Mouse (Mus musculus) lung, postnatal 0 days (tissue): ENCODE measurements at regions not wholly inside any gene's neighbourhood (a gene's known extent, or its start where the extent isn't known, plus 50 kb on each side); places are given as distances from the start of the nearest gene placed in this dataset.

ENCODE experiments used
- ATAC-seq: fragments of 200-750 bp; cut with Nextera tagmentation; 2 replicates; pipeline ENCODE4 v1.8.0; 2017; ENCODE audit warnings: moderate library complexity
- DNase-seq: peaks from one replicate; pipeline ENCODE4 v3.0.0-alpha.2; 2016; ENCODE audit warnings: low spot score
- H3K27ac ChIP-seq: fragments of 300-500 bp; sonication (generic); 2 replicates; pipeline ENCODE4 v1.5.1; 2014; ENCODE audit warnings: antibody characterized with exemption, mild to moderate bottlenecking, low read length, mixed read lengths
- H3K27me3 ChIP-seq: fragments of 300-500 bp; sonication (generic); replicated peaks from 2 replicates; pipeline ENCODE4 v1.6.1; 2014; ENCODE audit warnings: low read length, mixed read lengths; ENCODE audit not compliant: insufficient read depth
- H3K36me3 ChIP-seq: fragments of 300-500 bp; sonication (generic); 2 replicates; pipeline ENCODE4 v1.6.1; 2014; ENCODE audit warnings: low read length, mixed read lengths; ENCODE audit not compliant: insufficient read depth
- H3K4me1 ChIP-seq: fragments of 300-500 bp; sonication (generic); 2 replicates; pipeline ENCODE4 v1.6.1; 2014; ENCODE audit warnings: antibody characterized with exemption, low read depth, low read length, mixed read lengths; ENCODE audit not compliant: insufficient read depth
- H3K4me2 ChIP-seq: fragments of 300-500 bp; sonication (generic); replicated peaks from 2 replicates; pipeline ENCODE4 v1.6.1; 2014; ENCODE audit warnings: low read depth, mild to moderate bottlenecking, low read length, moderate library complexity, mixed read lengths
- H3K4me3 ChIP-seq: fragments of 300-500 bp; sonication (generic); 2 replicates; pipeline ENCODE4 v1.5.1; 2014; ENCODE audit warnings: low read depth, low read length
- H3K9ac ChIP-seq: fragments of 300-500 bp; sonication (generic); replicated peaks from 2 replicates; pipeline ENCODE4 v1.6.1; 2014; ENCODE audit warnings: low read depth, mild to moderate bottlenecking
- H3K9me3 ChIP-seq: fragments of 300-500 bp; sonication (generic); 2 replicates; pipeline ENCODE4 v1.6.1; 2016; ENCODE audit warnings: low read length, mixed read lengths
- CTCF ChIP-seq: IDR thresholded peaks from 2 replicates; pipeline ENCODE4 v1.5.1; 2016; ENCODE audit warnings: antibody characterized with exemption, mild to moderate bottlenecking
- EP300 ChIP-seq: IDR thresholded peaks from 2 replicates; pipeline ENCODE4 v1.6.1; 2016; ENCODE audit warnings: antibody characterized with exemption, mild to moderate bottlenecking, control low read depth
- WGBS: fragments of 180-500 bp; shearing (Covaris S2); extraction: QIAGEN DNeasy Blood & Tissue Kit; methylation state at CpG from one replicate; pipeline ENCODE4 v1.1.7; 2014; 5-methylcytosine and 5-hydroxymethylcytosine counted together

GRCm38 (mm10) chr2:134126988-134127387, 427.2 kb downstream of the Hao1 start:
- 67% methylated on average over 1 of the region's 1 CpGs for WGBS
- H3K4me1 ChIP-seq, result no peaks in the 10 kb centered on the region
- no peak overlapping the region for H3K9ac ChIP-seq
- ATAC-seq (no peak), DNase-seq (no peak)
- TF ChIP-seq CTCF, result no peak
- no peaks in the 10 kb centered on the region for H3K9me3 ChIP-seq
- H3K27ac ChIP-seq, result no peak overlapping the region
- H3K4me3 ChIP-seq, result no peak overlapping the region
- no peaks in the 10 kb centered on the region for H3K36me3 ChIP-seq
- H3K27me3 ChIP-seq, result no peaks in the 10 kb centered on the region
- no peak overlapping the region for H3K4me2 ChIP-seq

GRCm38 (mm10) chr2:134107286-134107685, 446.9 kb downstream of the Hao1 start:
- H3K4me1 ChIP-seq, result no peaks in the 10 kb centered on the region
- no peak overlapping the region for H3K9ac ChIP-seq
- no peaks in the 10 kb centered on the region for H3K36me3 ChIP-seq
- H3K4me3 ChIP-seq, result no peak overlapping the region
- H3K27me3 ChIP-seq, result no peaks in the 10 kb centered on the region
- TF ChIP-seq CTCF (no peak), EP300 (no peak)
- no peaks in the 10 kb centered on the region for H3K9me3 ChIP-seq
- no peak overlapping the region for H3K4me2 ChIP-seq
- no peak for DNase-seq
- H3K27ac ChIP-seq, result no peak overlapping the region
- no peak for ATAC-seq

GRCm38 (mm10) chr2:134088374-134088773, 465.8 kb downstream of the Hao1 start:
- WGBS, result 68% methylated on average over 2 of the region's 2 CpGs
- ATAC-seq (no peak), DNase-seq (no peak)
- Histone ChIP-seq H3K4me2 (no peak overlapping the region), H3K36me3 (no peaks in the 10 kb centered on the region), H3K9me3 (no peaks in the 10 kb centered on the region), H3K27ac (no peak overlapping the region), H3K4me1 (no peaks in the 10 kb centered on the region), H3K27me3 (no peaks in the 10 kb centered on the region), H3K4me3 (no peak overlapping the region), H3K9ac (no peak overlapping the region)
- peak; percentile 30 for TF ChIP-seq CTCF
- TF ChIP-seq EP300, result no peak

- H3K36me3 ChIP-seq, result no peaks in the 10 kb centered on the region
- WGBS, result 50% methylated on average over 1 of the region's 1 CpGs
Observed at GRCm38 (mm10) chr2:134080148-134080547, 474.0 kb downstream of the Hao1 start.

GRCm38 (mm10) chr2:134077953-134078352, 476.2 kb downstream of the Hao1 start:
- DNase-seq, result no peak
- H3K4me2 ChIP-seq, result no peak overlapping the region
- no peaks in the 10 kb centered on the region for H3K4me1 ChIP-seq
- no peaks in the 10 kb centered on the region for H3K36me3 ChIP-seq
- H3K9me3 ChIP-seq, result no peaks in the 10 kb centered on the region
- H3K9ac ChIP-seq, result no peak overlapping the region
- no peak overlapping the region for H3K4me3 ChIP-seq
- H3K27ac ChIP-seq, result no peak overlapping the region
- no peak for ATAC-seq
- no peaks in the 10 kb centered on the region for H3K27me3 ChIP-seq
- WGBS, result 53% methylated on average over 1 of the region's 1 CpGs
- no peak for TF ChIP-seq CTCF

More at GRCm38 (mm10) chr2:134080148-134080547, 474.0 kb downstream of the Hao1 start:
- Histone ChIP-seq H3K27me3 (no peaks in the 10 kb centered on the region), H3K4me2 (no peak overlapping the region), H3K9ac (no peak overlapping the region), H3K27ac (no peak overlapping the region), H3K9me3 (no peaks in the 10 kb centered on the region), H3K4me1 (no peaks in the 10 kb centered on the region), H3K4me3 (no peak overlapping the region)
- DNase-seq, result no peak
- no peak for ATAC-seq
- TF ChIP-seq CTCF (no peak), EP300 (no peak)

- WGBS, result 13% methylated on average over 8 of the region's 8 CpGs
- TF ChIP-seq CTCF (0 out of 2 replicates have a peak, but pooled peaks have one; percentile 6), EP300 (no peak)
- Histone ChIP-seq H3K27me3 (no peaks in the 10 kb centered on the region), H3K36me3 (no peaks in the 10 kb centered on the region), H3K27ac (no peak overlapping the region), H3K4me1 (no peaks in the 10 kb centered on the region), H3K4me3 (no peak overlapping the region), H3K4me2 (no peak overlapping the region), H3K9ac (no peak overlapping the region), H3K9me3 (no peaks in the 10 kb centered on the region)
- DNase-seq, result peak; percentile 14
- peak; percentile 54 for ATAC-seq
Observed at GRCm38 (mm10) chr2:134067910-134068335, 486.2 kb downstream of the Hao1 start.

GRCm38 (mm10) chr2:134067404-134067803, 486.8 kb downstream of the Hao1 start:
- Histone ChIP-seq H3K9ac (no peak overlapping the region), H3K27ac (no peak overlapping the region), H3K27me3 (no peaks in the 10 kb centered on the region), H3K4me2 (no peak overlapping the region), H3K9me3 (no peaks in the 10 kb centered on the region), H3K36me3 (no peaks in the 10 kb centered on the region), H3K4me3 (no peak overlapping the region), H3K4me1 (no peaks in the 10 kb centered on the region)
- DNase-seq, result no peak
- no peak for ATAC-seq
- 86% methylated on average over 1 of the region's 1 CpGs for WGBS
- no peak for TF ChIP-seq EP300
- no peak for TF ChIP-seq CTCF
